Mouse (Mus musculus): ENCODE data around the gene Frmd4b.

DNA sequence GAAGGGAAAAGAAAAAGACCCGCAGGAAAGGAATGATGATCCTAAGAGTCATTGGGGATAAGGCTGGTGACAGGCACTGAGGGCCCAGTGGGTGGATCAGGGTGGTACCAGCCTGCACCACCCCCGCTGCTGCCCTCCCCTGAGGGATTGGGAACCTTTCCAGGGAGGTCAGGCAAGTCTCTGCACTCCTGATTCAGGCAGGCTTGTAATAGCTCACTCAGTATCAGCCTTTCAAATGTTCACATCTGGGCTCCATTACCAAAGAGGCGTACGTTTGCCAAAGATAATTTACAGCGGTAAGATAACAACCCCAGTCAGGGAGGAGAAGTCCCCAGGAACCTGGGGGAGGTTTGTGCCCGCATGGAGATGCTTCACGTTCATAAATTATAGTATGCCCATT, 212.0 kb downstream of the Frmd4b start:
- TF ChIP-seq EP300 (IDR thresholded peaks at IDR 0.05; ENCODE audit: low read length) (no peak), ELF1 (IDR thresholded peaks at IDR 0.05; ENCODE audit: low read depth, low read length) (no peak), MAX (IDR thresholded peaks at IDR 0.05; ENCODE audit: low read length) (no peak)

Data from CH12.LX (cell line).